13 mouse cellular contexts compared by ENCODE assay signal in the genomic region with DNA sequence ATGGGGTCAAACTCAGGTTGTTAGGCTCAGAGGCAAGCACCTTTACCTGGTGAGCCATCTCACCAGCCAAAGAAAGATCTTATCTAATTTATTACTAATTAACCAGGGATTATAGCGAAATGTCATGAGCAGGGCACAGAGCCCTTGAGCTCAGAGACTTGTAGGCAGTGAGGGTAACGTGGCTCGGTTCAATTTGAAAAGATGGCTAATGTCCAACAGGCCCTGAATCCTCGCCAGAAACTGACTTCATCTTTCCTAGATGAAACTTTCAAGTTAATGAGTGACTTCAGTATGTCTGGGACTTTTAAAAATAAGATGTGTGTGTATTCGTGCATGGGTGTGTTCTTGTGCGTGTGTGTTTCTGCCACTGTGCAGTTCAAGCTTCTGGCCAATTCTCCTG. TPM values are rescaled to one million over a fixed set of nuclear protein-coding genes. Genes with fewer than 3 reads are reported as not detected.
DNase-seq lines count a peak whose midpoint lies in the region; ATAC-seq and TF ChIP-seq lines count a peak whose summit lies in the region.
"Had no signal": no experiment of that assay in that cellular context is flagged by ENCODE, and none has a peak within 500 bp of the region (broad histone marks: within the 10 kb centered on the region; RNA-seq: fewer than 3 reads in every experiment).

No protein-coding gene starts in this region.

- no peak overlapping the region for H3K4me3 ChIP-seq in lung, embryonic 14.5 days (ENCODE audit: low read depth, low read length)
- H3K4me3 ChIP-seq in lung, adult 2 months (replicated peaks; ENCODE audit: extremely low read depth, low read depth, low read length): no peak overlapping the region
- H3K4me3 ChIP-seq in forebrain, embryonic 11.5 days (ENCODE audit: low read depth, low read length): no peak overlapping the region
- H3K4me3 ChIP-seq: forebrain, embryonic 12.5 days; megakaryocyte, embryonic 14.5 days had no signal

- DNase-seq in lung, embryonic 14.5 days: peak; percentile 76
- DNase-seq in lung, adult 2 months: no peak
- DNase-seq in adrenal gland, adult 8-10 months: peak; percentile 34
- DNase-seq in kidney, adult 11 months: peak; percentile 91
- peak; percentile 75 for DNase-seq in lung, postnatal 10 days
- DNase-seq in forebrain, embryonic 11.5 days (ENCODE audit: low spot score): no peak
- no peak for DNase-seq in thymus, postnatal 36 days
- DNase-seq: cerebellum, postnatal 36 days had no signal

- H3K27ac ChIP-seq in lung, embryonic 14.5 days (ENCODE audit: low read depth): no peak overlapping the region
- H3K27ac ChIP-seq in forebrain, embryonic 11.5 days (ENCODE audit: low read depth, low read length): no peak overlapping the region
- H3K27ac ChIP-seq: forebrain, embryonic 12.5 days; hindbrain, postnatal 0 days had no signal

- no peaks in the 10 kb centered on the region for H3K36me3 ChIP-seq in lung, embryonic 14.5 days (ENCODE audit: insufficient read depth)
- H3K36me3 ChIP-seq in forebrain, embryonic 11.5 days (ENCODE audit: control insufficient read depth, insufficient read depth, low read length): no peaks in the 10 kb centered on the region
- H3K36me3 ChIP-seq: forebrain, embryonic 12.5 days had no signal

- H3K4me2 ChIP-seq in lung, embryonic 14.5 days: no peak overlapping the region
- H3K4me2 ChIP-seq in forebrain, embryonic 11.5 days (ENCODE audit: low read depth, low read length, severe bottlenecking): no peak overlapping the region
- H3K4me2 ChIP-seq: forebrain, embryonic 12.5 days; heart, embryonic 11.5 days had no signal

- no peak for ATAC-seq in lung, embryonic 14.5 days (ENCODE audit: insufficient read depth)
- ATAC-seq in forebrain, embryonic 11.5 days (replicated peaks; ENCODE audit: low FRiP score): no peak
- ATAC-seq in megakaryocyte progenitor cell, adult 5-6 weeks (replicated peaks; ENCODE audit: poor library complexity): no peak
- ATAC-seq: hindbrain, postnatal 0 days had no signal

- peaks cover 3% of the 10 kb centered on the region; the same call in 1 of the 2 replicates for H3K4me1 ChIP-seq in lung, embryonic 14.5 days (ENCODE audit: insufficient read depth)
- H3K4me1 ChIP-seq in lung, adult 2 months (ENCODE audit: control insufficient read depth, insufficient read depth, low read length): peaks cover 5% of the 10 kb centered on the region
- no peaks in the 10 kb centered on the region for H3K4me1 ChIP-seq in forebrain, embryonic 11.5 days (replicated peaks; ENCODE audit: control insufficient read depth, insufficient read depth, low read length)
- H3K4me1 ChIP-seq: forebrain, embryonic 12.5 days had no signal

- H3K9ac ChIP-seq in lung, embryonic 14.5 days: no peak overlapping the region
- H3K9ac ChIP-seq in forebrain, embryonic 11.5 days (ENCODE audit: low read length): no peak overlapping the region
- H3K9ac ChIP-seq: forebrain, embryonic 12.5 days had no signal

- no peaks in the 10 kb centered on the region for H3K9me3 ChIP-seq in lung, embryonic 14.5 days (ENCODE audit: low read depth, low read length)
- no peaks in the 10 kb centered on the region for H3K9me3 ChIP-seq in forebrain, embryonic 11.5 days (ENCODE audit: control insufficient read depth, low read length)
- H3K9me3 ChIP-seq: forebrain, embryonic 12.5 days; megakaryocyte, embryonic 14.5 days had no signal

- TF ChIP-seq CTCF in lung, embryonic 14.5 days (IDR thresholded peaks at IDR 0.05; ENCODE audit: low read depth): no peak
- no peak for TF ChIP-seq CTCF in lung, adult 2 months (IDR thresholded peaks at IDR 0.05; ENCODE audit: insufficient read depth, low read length)

- TF ChIP-seq POLR2A in lung, adult 2 months (IDR thresholded peaks at IDR 0.05; ENCODE audit: borderline replicate concordance, extremely low read depth, low read depth, low read length): no peak

- no peaks in the 10 kb centered on the region for H3K27me3 ChIP-seq in lung, embryonic 14.5 days (ENCODE audit: insufficient read depth, low read length)
- H3K27me3 ChIP-seq in forebrain, embryonic 11.5 days (ENCODE audit: control insufficient read depth, insufficient read depth, low read length): no peaks in the 10 kb centered on the region
- H3K27me3 ChIP-seq: forebrain, embryonic 12.5 days had no signal

- WGBS in lung, embryonic 14.5 days: 44% methylated on average over 6 of the region's 6 CpGs
- 22% methylated on average over 6 of the region's 6 CpGs for WGBS in lung, adult 2 months
- 85% methylated on average over 6 of the region's 6 CpGs for WGBS in forebrain, embryonic 11.5 days

RNA-seq across cellular contexts. Expression of a gene that starts 8.9 kb away (rescaled TPM):
- 0.46 and 1.1 TPM in 2 replicates for polyA plus RNA-seq in lung, embryonic 14.5 days (2014; fragmentation: Nextera tagmentation; extraction: Ambion mirVana)
- polyA plus RNA-seq in lung, adult 2 months (2012; rRNA removed): 13.0 and 15.7 TPM in 2 replicates
- total RNA-seq in adrenal gland, adult 8-10 months (2022): under 1 TPM; 0.15 to 0.87 (median 0.39) TPM
- 0.08 TPM in 1 of 2 replicates, not detected in the other for polyA plus RNA-seq in forebrain, embryonic 11.5 days (2014; fragmentation: Nextera tagmentation; extraction: Ambion mirVana)
- total RNA-seq in megakaryocyte progenitor cell, adult 5-6 weeks (2015): 188 and 202 TPM in 2 replicates
- 286 and 295 TPM in 2 replicates for total RNA-seq in megakaryocyte progenitor cell, adult 5-6 weeks (2017)
- polyA plus RNA-seq: heart, embryonic 11.5 days had no signal

RNA-seq across cellular contexts. Expression of a gene that starts 32.0 kb away (rescaled TPM):
- polyA plus RNA-seq in lung, embryonic 14.5 days (2014; fragmentation: Nextera tagmentation; extraction: Ambion mirVana): 12.4 and 13.6 TPM in 2 replicates
- polyA plus RNA-seq in lung, adult 2 months (2012; rRNA removed): 70.3 and 91.5 TPM in 2 replicates
- total RNA-seq in adrenal gland, adult 8-10 months (2022): 10 to 100 TPM; 17.3 to 29.4 (median 24.6) TPM
- 27.3 and 33.1 TPM in 2 replicates for polyA plus RNA-seq in forebrain, embryonic 11.5 days (2014; fragmentation: Nextera tagmentation; extraction: Ambion mirVana)
- 7.8 and 11.4 TPM in 2 replicates for total RNA-seq in megakaryocyte progenitor cell, adult 5-6 weeks (2015)
- 1.3 and 3.6 TPM in 2 replicates for total RNA-seq in megakaryocyte progenitor cell, adult 5-6 weeks (2017)

Comparison
In these comparisons a context has a peak if more than half of its experiments do, and no peak if none do; other contexts are left out.
1. DNase-seq: peak in lung, embryonic 14.5 days (single experiment), adrenal gland, adult 8-10 months (single experiment), kidney, adult 11 months (single experiment) and lung, postnatal 10 days (single experiment); none in lung, adult 2 months (single experiment), forebrain, embryonic 11.5 days (single experiment) and thymus, postnatal 36 days (0 of 2).